Mouse (Mus musculus) CH12.LX (cell line): ENCODE measurements around the gene Dynlt1a. TPM values are rescaled to one million over a fixed set of nuclear protein-coding genes. Genes with fewer than 3 reads are reported as not detected.
"Not testable (repeated sequence)": the region's sequence is repeated elsewhere in the genome, so short reads cannot be mapped to it uniquely, and the experiment has no call there.

Source experiments
- DNase-seq: peaks from one replicate; pipeline ENCODE4 v3.0.0-alpha.2; 2013; ENCODE audit errors: extremely low read depth
- H3K27ac ChIP-seq: 2 replicates; pipeline ENCODE4 v1.5.1; 2012; ENCODE audit warnings: low read depth, mild to moderate bottlenecking, control low read depth, moderate library complexity; ENCODE audit not compliant: insufficient read depth
- H3K27me3 ChIP-seq: replicated peaks from 2 replicates; pipeline ENCODE3; 2012; ENCODE audit warnings: inconsistent platforms
- H3K36me3 ChIP-seq, 2 experiments: replicated peaks in 1 of 2; 2 replicates each; pipeline versions ENCODE3 to v1.6.1; 2012; ENCODE audit warnings: inconsistent platforms in 1 of 2, low read length in 1 of 2, mild to moderate bottlenecking in 1 of 2, mixed read lengths in 1 of 2, moderate library complexity in 1 of 2; ENCODE audit not compliant: control insufficient read depth in 1 of 2, insufficient read depth in 1 of 2
- H3K4me1 ChIP-seq, 2 experiments: 2 replicates each; pipeline ENCODE4 v1.6.1; 2012; ENCODE audit warnings: inconsistent platforms in 1 of 2, moderate library complexity in 1 of 2; ENCODE audit not compliant: insufficient read depth in 2 of 2, control insufficient read depth in 1 of 2
- H3K4me2 ChIP-seq: 2 replicates; pipeline ENCODE4 v1.6.1; 2012; ENCODE audit warnings: low read depth, mild to moderate bottlenecking, control low read depth; ENCODE audit not compliant: poor library complexity, insufficient read depth, severe bottlenecking
- H3K4me3 ChIP-seq, 3 experiments: fragments of 150-350 bp in 1 of 3; sonication (generic) in 1 of 3; replicated peaks in 1 of 3; 2 replicates each; pipeline versions ENCODE3 to v1.5.1; 2011 to 2012; ENCODE audit warnings: low read depth in 2 of 3, low read length in 2 of 3, mild to moderate bottlenecking in 2 of 3, moderate library complexity in 2 of 3, control low read depth in 1 of 3, improper control_type of control experiment in 1 of 3, inconsistent platforms in 1 of 3, mixed read lengths in 1 of 3; ENCODE audit not compliant: poor library complexity in 1 of 3
- H3K79me2 ChIP-seq: replicated peaks from 2 replicates; pipeline ENCODE4 v1.6.1; 2012; ENCODE audit warnings: mild to moderate bottlenecking, moderate library complexity; ENCODE audit not compliant: control insufficient read depth, poor library complexity, insufficient read depth, severe bottlenecking; ENCODE audit errors: extremely low read depth
- H3K9ac ChIP-seq: 2 replicates; pipeline ENCODE4 v1.6.1; 2012; ENCODE audit warnings: low read depth, mild to moderate bottlenecking, control low read depth, moderate library complexity; ENCODE audit not compliant: insufficient read depth
- H3K9me3 ChIP-seq: replicated peaks from 2 replicates; pipeline ENCODE3; 2012; ENCODE audit warnings: low read length, inconsistent platforms, mixed read lengths
- dilution Hi-C: fragments of 300-500 bp; cut with MboI; formaldehyde crosslinking; loops from 2 replicates; pipeline ENCODE4 v1.14.3; 2020; ENCODE audit warnings: low sequenced_read_pairs; ENCODE audit not compliant: extremely low pct_unique_long_range_greater_than_20kb, extremely low pct_ligation_motif_present
- in situ Hi-C: fragments of 300-500 bp; cut with MboI; formaldehyde crosslinking; loops from 3 replicates; pipeline ENCODE4 v1.14.3; 2019; ENCODE audit warnings: low sequenced_read_pairs, low pct_ligation_motif_present, low pct_unique_long_range_greater_than_20kb, mixed read lengths
- polyA plus RNA-seq: library from polyadenylated mRNA; unstranded; fragments of >175 nt; gene quantifications from 2 replicates; pipeline ENCODE4 v1.2.1, GENCODE M21; 2012; ENCODE audit warnings: low read depth; ENCODE audit not compliant: insufficient read length
- total RNA-seq, 2 experiments: library from RNA; depleted of rRNA; stranded (reverse); fragments of 300-350 nt in 1 of 2; fragments of >200 nt in 1 of 2; gene quantifications; 2 replicates each; pipeline ENCODE4 v1.2.3; 2012 to 2014

Dynlt1a gene
- total and polyA plus RNA-seq, 3 experiments: 14.6 to 33.5 (median 22.9) TPM

DNA sequence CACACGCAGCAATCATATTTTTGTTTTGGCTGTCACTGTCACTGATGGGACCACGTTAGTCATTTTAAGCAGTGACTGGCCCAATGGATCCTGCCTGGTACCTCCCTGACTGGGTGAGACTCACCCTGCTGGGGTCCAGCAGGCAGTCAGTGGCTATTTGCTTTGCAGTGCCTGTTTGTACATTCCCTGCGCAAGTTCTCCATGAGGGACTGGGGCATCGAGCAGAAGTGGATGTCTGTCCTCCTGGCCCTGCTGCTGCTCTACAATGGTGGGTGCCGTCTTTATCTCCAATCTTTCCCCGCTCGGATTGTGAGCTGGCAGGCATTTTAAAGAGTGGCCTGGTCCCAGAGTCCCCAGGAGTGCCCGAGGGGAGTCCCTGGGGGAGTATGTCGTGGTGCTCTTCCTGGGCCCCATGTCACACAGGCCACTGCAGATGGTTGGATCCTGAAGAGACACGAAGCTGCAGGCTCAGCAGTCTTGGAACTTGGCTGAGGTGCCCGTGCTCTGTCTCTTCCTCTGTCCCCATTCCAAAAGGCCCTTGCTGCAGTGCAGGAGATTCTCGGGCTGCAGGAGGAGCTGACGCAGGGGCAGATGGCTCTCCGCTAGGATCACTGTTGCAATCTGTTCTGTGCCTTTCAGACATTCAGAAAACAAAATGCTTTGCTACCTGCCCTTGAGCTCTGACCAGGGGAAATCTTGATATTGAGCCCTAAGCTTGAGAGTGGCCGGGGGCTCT, 20.1 kb downstream of the Dynlt1a start:
- H3K27ac ChIP-seq, H3K36me3 ChIP-seq, H3K79me2 ChIP-seq, DNase-seq, H3K27me3 ChIP-seq, in situ Hi-C loops, H3K4me3 ChIP-seq, dilution Hi-C loops, H3K9ac ChIP-seq, H3K9me3 ChIP-seq, H3K4me2 ChIP-seq, H3K4me1 ChIP-seq: not testable (repeated sequence)

GRCm38 (mm10) chr17:6293882-6294281, 23.4 kb downstream of the Dynlt1a start:
- H3K27ac ChIP-seq, dilution Hi-C loops, H3K9ac ChIP-seq, H3K4me1 ChIP-seq, H3K4me2 ChIP-seq, H3K9me3 ChIP-seq, H3K36me3 ChIP-seq, H3K4me3 ChIP-seq, H3K27me3 ChIP-seq, H3K79me2 ChIP-seq, in situ Hi-C loops, DNase-seq: not testable (repeated sequence)

DNA sequence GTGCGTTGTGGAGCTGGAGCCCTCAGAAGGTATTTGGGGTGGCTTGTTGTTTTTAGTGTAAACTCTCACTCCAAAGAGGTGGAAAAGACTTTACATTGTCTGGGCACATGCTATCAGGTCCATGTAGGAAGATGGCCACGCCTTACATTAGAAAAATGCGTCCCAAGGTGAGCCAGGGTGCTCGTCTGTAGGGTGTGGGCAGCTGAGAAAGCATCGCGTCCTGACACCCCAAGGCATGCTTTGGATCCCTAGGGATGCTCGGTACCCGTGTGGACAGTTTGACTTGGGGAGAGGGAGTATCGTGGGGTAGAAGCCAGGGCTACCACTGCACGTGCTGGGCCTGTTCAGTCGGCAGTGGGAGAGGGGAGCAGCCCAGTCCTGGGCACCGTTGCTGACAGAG, 28.3 kb downstream of the Dynlt1a start:
- H3K27ac ChIP-seq, dilution Hi-C loops, H3K79me2 ChIP-seq, H3K27me3 ChIP-seq, H3K4me1 ChIP-seq, H3K9ac ChIP-seq, DNase-seq, in situ Hi-C loops, H3K4me3 ChIP-seq, H3K9me3 ChIP-seq, H3K36me3 ChIP-seq, H3K4me2 ChIP-seq: not testable (repeated sequence)

DNA sequence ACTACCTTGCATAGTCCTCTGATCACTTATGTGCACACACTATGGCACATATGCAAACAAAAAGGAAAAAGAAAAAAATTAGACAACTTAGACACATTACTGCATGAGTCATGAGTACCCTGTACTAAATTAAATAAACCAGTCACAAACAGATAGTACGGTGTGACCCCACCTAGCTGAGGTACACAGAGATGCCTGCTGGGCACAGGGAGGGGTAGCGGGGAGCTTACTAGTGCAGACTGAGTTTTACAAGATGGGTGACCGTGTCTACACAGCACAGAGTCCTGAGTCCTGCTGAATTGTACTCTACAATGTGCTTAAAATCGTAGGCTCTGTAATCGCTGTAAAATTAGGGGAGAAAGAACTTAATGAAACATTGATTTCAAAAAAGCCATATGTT, 31.1 kb downstream of the Dynlt1a start:
- in situ Hi-C loops, H3K36me3 ChIP-seq, H3K4me3 ChIP-seq, dilution Hi-C loops, H3K27me3 ChIP-seq, H3K27ac ChIP-seq, DNase-seq, H3K4me2 ChIP-seq, H3K9me3 ChIP-seq, H3K9ac ChIP-seq, H3K79me2 ChIP-seq, H3K4me1 ChIP-seq: not testable (repeated sequence)

DNA sequence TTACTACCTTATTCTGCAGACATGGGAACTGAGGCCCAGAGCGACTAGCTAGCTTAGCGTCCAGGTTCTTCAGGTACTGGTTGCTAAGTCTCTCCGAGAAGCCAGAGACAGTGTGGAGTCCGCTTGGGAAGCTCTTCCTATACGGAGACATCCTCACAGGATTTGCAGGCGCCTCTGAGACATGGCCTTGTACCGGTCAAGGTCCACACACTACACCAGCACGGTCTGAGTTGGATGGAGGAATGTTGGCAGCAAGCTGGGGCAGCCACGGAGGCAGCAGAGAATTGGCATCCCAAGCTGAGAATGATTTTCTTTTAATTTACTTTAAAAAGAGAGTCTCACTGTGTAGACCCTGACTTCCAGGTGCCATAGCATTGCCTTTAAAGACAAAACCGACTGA, 34.2 kb downstream of the Dynlt1a start:
- H3K9me3 ChIP-seq, H3K4me3 ChIP-seq, H3K27ac ChIP-seq, H3K79me2 ChIP-seq, H3K36me3 ChIP-seq, DNase-seq, H3K4me2 ChIP-seq, dilution Hi-C loops, in situ Hi-C loops, H3K4me1 ChIP-seq, H3K27me3 ChIP-seq, H3K9ac ChIP-seq: not testable (repeated sequence)

DNA sequence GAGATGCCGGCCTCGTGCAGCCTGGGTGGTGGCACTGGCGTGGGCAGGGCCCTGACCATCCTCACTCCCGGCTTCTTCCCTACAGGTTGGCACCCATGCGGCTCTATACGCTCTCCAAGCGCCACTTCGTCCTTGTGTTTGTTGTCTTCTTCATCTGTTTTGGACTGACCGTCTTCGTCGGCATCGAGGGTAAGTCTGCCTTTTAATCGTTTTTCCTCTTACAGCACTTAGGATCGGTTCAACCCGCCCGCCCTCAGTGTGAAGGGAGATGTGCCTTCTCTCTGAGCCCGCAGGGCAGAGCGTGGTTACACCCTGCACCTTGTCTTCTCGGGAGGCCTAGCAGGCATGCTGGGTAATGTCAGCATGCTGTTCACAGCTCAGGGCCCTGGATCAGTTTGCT, 36.8 kb downstream of the Dynlt1a start:
- in situ Hi-C loops, H3K27ac ChIP-seq, H3K36me3 ChIP-seq, H3K79me2 ChIP-seq, H3K27me3 ChIP-seq, H3K4me1 ChIP-seq, dilution Hi-C loops, H3K4me3 ChIP-seq, H3K4me2 ChIP-seq, H3K9me3 ChIP-seq, DNase-seq, H3K9ac ChIP-seq: not testable (repeated sequence)
